Mouse (Mus musculus): ENCODE results near the gene Rad50. TPM values are rescaled to one million over a fixed set of nuclear protein-coding genes. Genes with fewer than 3 reads are reported as not detected.

Gene Rad50
- polyA plus RNA-seq, 1 experiment from 2014 or later = 29.5 TPM

GRCm38 (mm10) chr11:53622440-53622806, 84.7 kb downstream of the Rad50 start:
- no peak for ATAC-seq (replicated peaks; ENCODE audit: low FRiP score, low TSS enrichment, low read depth)
- Histone ChIP-seq H3K4me1 (replicated peaks; ENCODE audit: control insufficient read depth, insufficient read depth, low read length) (no peaks in the 10 kb centered on the region), H3K4me2 (ENCODE audit: low read length) (no peak overlapping the region), H3K27ac (ENCODE audit: low read depth) (no peak overlapping the region), H3K27me3 (replicated peaks; ENCODE audit: control insufficient read depth, insufficient read depth, low read length) (no peaks in the 10 kb centered on the region), H3K4me3 (ENCODE audit: low read depth, low read length) (no peak overlapping the region), H3K9me3 (ENCODE audit: control insufficient read depth, low read length) (0 out of 2 replicates have a peak, but pooled peaks cover 4% of the 10 kb centered on the region), H3K9ac (ENCODE audit: low read length) (no peak overlapping the region), H3K36me3 (ENCODE audit: control insufficient read depth, insufficient read depth, low read length) (no peaks in the 10 kb centered on the region)
- WGBS = 73% methylated on average over 6 of the region's 6 CpGs
- DNase-seq (ENCODE audit: low spot score) = no peak

- WGBS = 83% methylated on average over 11 of the region's 11 CpGs
- Histone ChIP-seq H3K27me3 (replicated peaks; ENCODE audit: control insufficient read depth, insufficient read depth, low read length) (no peaks in the 10 kb centered on the region), H3K9ac (ENCODE audit: low read length) (no peak overlapping the region), H3K36me3 (ENCODE audit: control insufficient read depth, insufficient read depth, low read length) (no peaks in the 10 kb centered on the region), H3K27ac (ENCODE audit: low read depth) (no peak overlapping the region), H3K4me2 (ENCODE audit: low read length) (no peak overlapping the region), H3K4me1 (replicated peaks; ENCODE audit: control insufficient read depth, insufficient read depth, low read length) (no peaks in the 10 kb centered on the region), H3K9me3 (ENCODE audit: control insufficient read depth, low read length) (0 out of 2 replicates have a peak, but pooled peaks cover 4% of the 10 kb centered on the region), H3K4me3 (ENCODE audit: low read depth, low read length) (no peak overlapping the region)
- ATAC-seq (replicated peaks; ENCODE audit: low FRiP score, low TSS enrichment, low read depth) (no peak), DNase-seq (ENCODE audit: low spot score) (no peak)
These were observed 85.3 kb downstream of the Rad50 start for GRCm38 (mm10) chr11:53621582-53622439.

GRCm38 (mm10) chr11:53620094-53620493, 87.0 kb downstream of the Rad50 start:
- 90% methylated on average over 4 of the region's 4 CpGs for WGBS
- ATAC-seq (replicated peaks; ENCODE audit: low FRiP score, low TSS enrichment, low read depth) = no peak

GRCm38 (mm10) chr11:53619428-53619827, 87.7 kb downstream of the Rad50 start:
- Histone ChIP-seq H3K36me3 (ENCODE audit: control insufficient read depth, insufficient read depth, low read length) (no peaks in the 10 kb centered on the region), H3K9me3 (ENCODE audit: control insufficient read depth, low read length) (0 out of 2 replicates have a peak, but pooled peaks cover 4% of the 10 kb centered on the region), H3K27ac (ENCODE audit: low read depth) (no peak overlapping the region), H3K4me1 (replicated peaks; ENCODE audit: control insufficient read depth, insufficient read depth, low read length) (no peaks in the 10 kb centered on the region), H3K9ac (ENCODE audit: low read length) (no peak overlapping the region), H3K4me2 (ENCODE audit: low read length) (no peak overlapping the region), H3K4me3 (ENCODE audit: low read depth, low read length) (no peak overlapping the region), H3K27me3 (replicated peaks; ENCODE audit: control insufficient read depth, insufficient read depth, low read length) (no peaks in the 10 kb centered on the region)
- 61% methylated on average over 6 of the region's 6 CpGs for WGBS
- ATAC-seq (replicated peaks; ENCODE audit: low FRiP score, low TSS enrichment, low read depth) (no peak), DNase-seq (ENCODE audit: low spot score) (no peak)

More at GRCm38 (mm10) chr11:53620094-53620493, 87.0 kb downstream of the Rad50 start:
- H3K4me2 ChIP-seq (ENCODE audit: low read length) = no peak overlapping the region
- H3K27me3 ChIP-seq (replicated peaks; ENCODE audit: control insufficient read depth, insufficient read depth, low read length) = no peaks in the 10 kb centered on the region
- DNase-seq (ENCODE audit: low spot score) = no peak
- H3K9ac ChIP-seq (ENCODE audit: low read length) = no peak overlapping the region
- H3K4me1 ChIP-seq (replicated peaks; ENCODE audit: control insufficient read depth, insufficient read depth, low read length) = no peaks in the 10 kb centered on the region
- 0 out of 2 replicates have a peak, but pooled peaks cover 4% of the 10 kb centered on the region for H3K9me3 ChIP-seq (ENCODE audit: control insufficient read depth, low read length)
- no peaks in the 10 kb centered on the region for H3K36me3 ChIP-seq (ENCODE audit: control insufficient read depth, insufficient read depth, low read length)
- no peak overlapping the region for H3K4me3 ChIP-seq (ENCODE audit: low read depth, low read length)
- no peak overlapping the region for H3K27ac ChIP-seq (ENCODE audit: low read depth)

GRCm38 (mm10) chr11:53618619-53619198, 88.4 kb downstream of the Rad50 start, which contains the start of gene Il4:
Gene Il4, minus strand, starts transcription at chr11:53618669.
- H3K27me3 ChIP-seq (replicated peaks; ENCODE audit: control insufficient read depth, insufficient read depth, low read length) = no peaks in the 10 kb centered on the region
- DNase-seq (ENCODE audit: low spot score) (no peak), ATAC-seq (replicated peaks; ENCODE audit: low FRiP score, low TSS enrichment, low read depth) (no peak)
- no peak within 1 kb of the TSS for H3K4me2 ChIP-seq (ENCODE audit: low read length)
- H3K27ac ChIP-seq (ENCODE audit: low read depth) = no peak within 1 kb of the TSS
- H3K4me1 ChIP-seq (replicated peaks; ENCODE audit: control insufficient read depth, insufficient read depth, low read length) = no peaks in the 10 kb centered on the region
- H3K9ac ChIP-seq (ENCODE audit: low read length) = no peak within 1 kb of the TSS
- 82% methylated on average over 7 of the region's 7 CpGs for WGBS
- no peaks in the 10 kb centered on the region for H3K36me3 ChIP-seq (ENCODE audit: control insufficient read depth, insufficient read depth, low read length)
- H3K4me3 ChIP-seq (ENCODE audit: low read depth, low read length) = no peak within 1 kb of the TSS
- no peaks in the 10 kb centered on the region for H3K9me3 ChIP-seq (ENCODE audit: control insufficient read depth, low read length)

- no peak for ATAC-seq (replicated peaks; ENCODE audit: low FRiP score, low TSS enrichment, low read depth)
- Histone ChIP-seq H3K4me3 (ENCODE audit: low read depth, low read length) (no peak overlapping the region), H3K9me3 (ENCODE audit: control insufficient read depth, low read length) (no peaks in the 10 kb centered on the region), H3K27me3 (replicated peaks; ENCODE audit: control insufficient read depth, insufficient read depth, low read length) (no peaks in the 10 kb centered on the region), H3K36me3 (ENCODE audit: control insufficient read depth, insufficient read depth, low read length) (no peaks in the 10 kb centered on the region), H3K4me2 (ENCODE audit: low read length) (no peak overlapping the region), H3K27ac (ENCODE audit: low read depth) (no peak overlapping the region), H3K9ac (ENCODE audit: low read length) (no peak overlapping the region), H3K4me1 (replicated peaks; ENCODE audit: control insufficient read depth, insufficient read depth, low read length) (no peaks in the 10 kb centered on the region)
- 59% methylated on average over 4 of the region's 4 CpGs for WGBS
- no peak for DNase-seq (ENCODE audit: low spot score)
These were observed 89.5 kb downstream of the Rad50 start for GRCm38 (mm10) chr11:53617562-53618109.

- H3K4me3 ChIP-seq (ENCODE audit: low read depth, low read length) = no peak overlapping the region
- no peak overlapping the region for H3K27ac ChIP-seq (ENCODE audit: low read depth)
- H3K9ac ChIP-seq (ENCODE audit: low read length) = no peak overlapping the region
- H3K4me1 ChIP-seq (replicated peaks; ENCODE audit: control insufficient read depth, insufficient read depth, low read length) = no peaks in the 10 kb centered on the region
- DNase-seq (ENCODE audit: low spot score) = no peak
- no peaks in the 10 kb centered on the region for H3K9me3 ChIP-seq (ENCODE audit: control insufficient read depth, low read length)
- 64% methylated on average over 8 of the region's 8 CpGs for whole genome bisulfite sequencing
- no peak overlapping the region for H3K4me2 ChIP-seq (ENCODE audit: low read length)
- no peaks in the 10 kb centered on the region for H3K27me3 ChIP-seq (replicated peaks; ENCODE audit: control insufficient read depth, insufficient read depth, low read length)
- no peak for ATAC-seq (replicated peaks; ENCODE audit: low FRiP score, low TSS enrichment, low read depth)
- H3K36me3 ChIP-seq (ENCODE audit: control insufficient read depth, insufficient read depth, low read length) = no peaks in the 10 kb centered on the region
These were observed 90.2 kb downstream of the Rad50 start for GRCm38 (mm10) chr11:53616748-53617558.

- Histone ChIP-seq H3K4me2 (ENCODE audit: low read length) (no peak overlapping the region), H3K4me3 (ENCODE audit: low read depth, low read length) (no peak overlapping the region), H3K27ac (ENCODE audit: low read depth) (no peak overlapping the region), H3K9ac (ENCODE audit: low read length) (no peak overlapping the region), H3K9me3 (ENCODE audit: control insufficient read depth, low read length) (no peaks in the 10 kb centered on the region), H3K27me3 (replicated peaks; ENCODE audit: control insufficient read depth, insufficient read depth, low read length) (no peaks in the 10 kb centered on the region), H3K36me3 (ENCODE audit: control insufficient read depth, insufficient read depth, low read length) (no peaks in the 10 kb centered on the region), H3K4me1 (replicated peaks; ENCODE audit: control insufficient read depth, insufficient read depth, low read length) (no peaks in the 10 kb centered on the region)
- WGBS = 90% methylated on average over 8 of the region's 8 CpGs
- ATAC-seq (replicated peaks; ENCODE audit: low FRiP score, low TSS enrichment, low read depth) (no peak), DNase-seq (ENCODE audit: low spot score) (no peak)
These were observed 91.5 kb downstream of the Rad50 start for GRCm38 (mm10) chr11:53615575-53615974.
